Mouse (Mus musculus) bone marrow macrophage, adult 2 months (primary cell): ENCODE measurements around the gene Aicda.

Source experiments
- CTCF ChIP-seq: IDR thresholded peaks from 2 replicates; pipeline ENCODE4 v1.5.1; 2012; ENCODE audit warnings: low read depth, mild to moderate bottlenecking, low read length, moderate library complexity
- POLR2A ChIP-seq: IDR thresholded peaks from 2 replicates; pipeline ENCODE4 v1.6.1; 2012; ENCODE audit warnings: mild to moderate bottlenecking, low read depth, low read length, borderline replicate concordance

DNA sequence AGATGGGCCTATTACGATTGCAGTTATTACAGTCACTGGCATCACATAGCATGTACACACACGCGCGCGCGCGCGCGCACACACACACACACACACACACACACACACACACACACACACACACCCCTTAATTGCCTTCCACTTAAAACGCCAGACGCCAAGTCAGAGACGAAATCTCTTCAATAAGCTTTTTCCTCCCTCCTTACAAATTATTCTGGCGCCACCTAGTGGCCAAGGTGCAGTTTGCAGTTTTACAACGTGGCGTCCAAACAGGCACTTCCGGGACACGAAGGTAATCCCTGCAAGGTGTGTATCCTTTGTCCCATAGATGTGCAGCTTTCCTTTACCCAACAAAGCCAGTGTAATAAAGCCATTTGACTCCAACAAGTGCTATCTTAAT, 6.8 kb downstream of the Aicda start:
- TF ChIP-seq POLR2A = no peak
- peak; percentile 93 for TF ChIP-seq CTCF
